Mouse (Mus musculus) olfactory bulb, adult 2 months (tissue): Measurements from ENCODE around the gene Ccdc116.

Experiments used
- CTCF ChIP-seq: fragments of 200-500 bp; IDR thresholded peaks from 2 replicates; pipeline ENCODE4 v1.5.1; 2012; ENCODE audit warnings: low read depth, mild to moderate bottlenecking, low read length, moderate library complexity; ENCODE audit not compliant: insufficient read depth
- POLR2A ChIP-seq: fragments of 200-500 bp; IDR thresholded peaks from 2 replicates; pipeline ENCODE4 v1.6.1; 2012; ENCODE audit warnings: mild to moderate bottlenecking, low read depth, low read length, moderate library complexity; ENCODE audit not compliant: insufficient read depth

GRCm38 (mm10) chr16:17185475-17185874 is 38.4 kb upstream of the Ccdc116 start:
- TF ChIP-seq CTCF (no peak), POLR2A (no peak)
